Mouse (Mus musculus): ENCODE data around the gene Lgmn. TPM values are rescaled to one million over a fixed set of nuclear protein-coding genes. Genes with fewer than 3 reads are reported as not detected.

Lgmn gene
- polyA plus RNA-seq, 1 experiment from 2014 or later: 112 TPM

DNA sequence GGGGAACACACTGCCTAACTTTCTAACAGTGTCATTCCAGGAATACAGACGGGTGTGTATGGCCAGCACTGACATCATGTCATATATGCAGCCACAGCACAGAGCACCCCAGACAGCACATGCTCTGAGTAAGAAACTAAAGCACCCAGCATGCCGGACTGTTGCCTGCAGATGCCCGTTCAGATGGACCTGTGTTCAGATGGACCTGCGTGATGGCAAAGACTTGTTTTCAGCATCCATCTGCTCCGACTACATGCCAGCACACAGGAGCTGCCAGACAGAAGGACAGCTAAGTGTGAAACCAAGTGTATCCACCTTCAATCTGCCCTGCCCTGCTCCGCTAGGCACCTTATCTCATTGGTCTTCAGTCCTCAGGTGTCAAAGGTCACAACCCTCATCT lies 24.9 kb downstream of the Lgmn start:
- DNase-seq (ENCODE audit: low spot score) (no peak), ATAC-seq (ENCODE audit: low FRiP score) (no peak)
- no peak overlapping the region for H3K9ac ChIP-seq
- no peaks in the 10 kb centered on the region for H3K9me3 ChIP-seq (ENCODE audit: control insufficient read depth, low read length)
- no peaks in the 10 kb centered on the region for H3K27me3 ChIP-seq (ENCODE audit: control insufficient read depth, insufficient read depth, low read length)
- H3K4me3 ChIP-seq (replicated peaks; ENCODE audit: low read length): no peak overlapping the region
- no peak overlapping the region for H3K27ac ChIP-seq
- peaks cover 3% of the 10 kb centered on the region; the same call in 1 of the 2 replicates for H3K4me1 ChIP-seq (replicated peaks; ENCODE audit: control insufficient read depth, insufficient read depth, low read length)
- H3K4me2 ChIP-seq (replicated peaks): no peak overlapping the region
- no peaks in the 10 kb centered on the region; the same call in 1 of the 2 replicates for H3K36me3 ChIP-seq (replicated peaks; ENCODE audit: control insufficient read depth, insufficient read depth)
- WGBS: 92% methylated on average over 6 of the region's 6 CpGs

DNA sequence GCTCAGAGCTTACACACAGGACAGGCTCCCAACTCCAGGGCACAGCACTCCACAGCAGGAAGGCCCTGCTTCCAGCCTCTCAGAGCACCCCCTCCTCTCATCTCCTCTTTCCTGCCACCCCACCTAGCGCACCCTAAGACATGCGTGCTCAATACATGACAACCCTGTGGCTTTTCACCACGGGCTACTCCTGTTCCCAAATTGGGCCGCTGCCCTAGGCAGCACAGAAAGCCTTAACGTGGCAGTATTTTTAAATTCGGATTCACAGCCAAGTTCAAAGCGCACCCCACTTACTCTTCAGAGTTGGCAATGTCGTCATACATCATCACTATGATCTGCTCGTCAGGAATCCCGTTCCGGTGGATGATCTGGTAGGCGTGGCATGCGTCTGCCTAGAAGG lies 26.4 kb downstream of the Lgmn start:
- H3K9ac ChIP-seq: no peak overlapping the region
- H3K36me3 ChIP-seq (replicated peaks; ENCODE audit: control insufficient read depth, insufficient read depth): no peaks in the 10 kb centered on the region; the same call in 1 of the 2 replicates
- DNase-seq (ENCODE audit: low spot score): no peak
- no peak overlapping the region for H3K4me3 ChIP-seq (replicated peaks; ENCODE audit: low read length)
- H3K27ac ChIP-seq: no peak overlapping the region
- ATAC-seq (ENCODE audit: low FRiP score): no peak
- no peak overlapping the region for H3K4me2 ChIP-seq (replicated peaks)
- WGBS: 90% methylated on average over 13 of the region's 13 CpGs
- H3K27me3 ChIP-seq (ENCODE audit: control insufficient read depth, insufficient read depth, low read length): no peaks in the 10 kb centered on the region
- H3K4me1 ChIP-seq (replicated peaks; ENCODE audit: control insufficient read depth, insufficient read depth, low read length): no peaks in the 10 kb centered on the region
- H3K9me3 ChIP-seq (ENCODE audit: control insufficient read depth, low read length): no peaks in the 10 kb centered on the region

DNA sequence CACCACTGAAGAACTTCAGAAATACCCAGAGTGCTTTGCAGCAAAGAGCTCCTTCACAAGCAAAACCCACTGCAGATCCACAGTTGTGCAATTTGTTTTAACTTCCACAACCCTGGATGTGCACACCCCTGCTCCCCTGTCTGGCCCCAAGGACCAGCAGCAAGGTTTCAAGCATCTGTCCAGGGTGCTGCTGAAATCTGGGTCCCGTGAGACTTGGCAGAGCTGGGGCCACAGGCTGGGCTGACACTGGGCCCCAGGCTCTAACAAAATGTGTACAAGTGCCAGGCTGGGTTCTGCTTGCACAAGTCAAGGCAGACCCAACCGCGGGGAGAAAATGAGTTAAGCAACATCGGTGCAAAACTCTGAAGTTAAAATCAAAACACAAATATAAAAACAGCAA lies 41.0 kb downstream of the Lgmn start:
- Histone ChIP-seq H3K9me3 (ENCODE audit: control insufficient read depth, low read length) (no peaks in the 10 kb centered on the region), H3K9ac (no peak overlapping the region), H3K4me3 (replicated peaks; ENCODE audit: low read length) (no peak overlapping the region), H3K27ac (no peak overlapping the region), H3K27me3 (ENCODE audit: control insufficient read depth, insufficient read depth, low read length) (no peaks in the 10 kb centered on the region; the same call in 1 of the 2 replicates), H3K4me2 (replicated peaks) (no peak overlapping the region), H3K4me1 (replicated peaks; ENCODE audit: control insufficient read depth, insufficient read depth, low read length) (peaks cover 9% of the 10 kb centered on the region; the same call in 1 of the 2 replicates), H3K36me3 (replicated peaks; ENCODE audit: control insufficient read depth, insufficient read depth) (peaks cover 73% of the 10 kb centered on the region)
- no peak for ATAC-seq (ENCODE audit: low FRiP score)
- no peak for DNase-seq (ENCODE audit: low spot score)
- 95% methylated on average over 4 of the region's 4 CpGs for WGBS

DNA sequence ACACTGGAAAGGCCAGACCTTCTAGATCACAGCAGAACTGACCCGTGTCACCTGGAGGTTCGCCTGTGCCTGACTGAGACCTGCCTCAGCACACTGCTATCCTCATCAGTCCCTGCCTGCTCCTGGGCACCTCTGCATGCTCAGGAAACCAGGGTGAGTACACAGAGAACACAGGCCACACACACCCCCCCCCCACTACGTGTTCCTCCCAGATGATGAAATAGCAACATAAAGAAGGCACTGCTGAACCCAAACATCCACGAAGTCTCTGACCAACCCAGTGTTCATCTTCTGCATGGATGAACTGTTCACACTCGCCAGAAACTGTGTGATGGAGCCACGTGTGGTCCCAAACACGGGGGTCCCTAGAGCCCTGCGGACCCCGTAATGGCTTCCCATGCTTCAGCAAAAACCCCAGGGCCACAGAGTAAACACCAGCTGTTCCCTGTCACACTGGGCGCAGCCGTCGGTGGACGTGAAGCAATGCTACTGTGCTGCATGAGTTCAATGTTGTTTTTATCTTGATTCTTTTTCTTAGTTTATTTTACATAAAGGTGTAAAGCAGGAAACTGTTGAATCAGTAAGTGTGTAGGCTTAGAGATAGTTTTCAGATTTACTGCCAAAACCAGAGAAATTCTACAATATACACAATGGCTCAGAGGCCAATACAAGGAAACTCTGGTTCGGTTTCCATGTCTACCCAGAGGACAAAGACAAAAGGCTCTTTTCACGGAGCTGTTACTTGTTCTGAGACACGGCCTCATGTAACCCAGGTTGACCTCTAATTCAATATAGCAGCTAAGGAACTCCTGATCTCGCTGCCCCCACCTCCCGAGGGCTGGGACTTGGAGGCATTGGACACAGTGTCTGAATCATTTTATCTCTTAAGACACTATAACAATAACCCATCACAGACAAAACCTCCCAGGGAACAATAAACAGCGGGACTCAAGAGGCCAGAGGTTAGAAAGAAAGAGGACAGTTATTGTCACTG lies 43.3 kb downstream of the Lgmn start:
- Histone ChIP-seq H3K4me2 (replicated peaks) (no peak overlapping the region), H3K9me3 (ENCODE audit: control insufficient read depth, low read length) (no peaks in the 10 kb centered on the region), H3K27ac (no peak overlapping the region), H3K27me3 (ENCODE audit: control insufficient read depth, insufficient read depth, low read length) (no peaks in the 10 kb centered on the region; the same call in 1 of the 2 replicates), H3K4me1 (replicated peaks; ENCODE audit: control insufficient read depth, insufficient read depth, low read length) (peaks cover 9% of the 10 kb centered on the region; the same call in 1 of the 2 replicates), H3K9ac (no peak overlapping the region), H3K4me3 (replicated peaks; ENCODE audit: low read length) (no peak overlapping the region), H3K36me3 (replicated peaks; ENCODE audit: control insufficient read depth, insufficient read depth) (peaks cover 50% of the 10 kb centered on the region)
- ATAC-seq (ENCODE audit: low FRiP score) (peak; percentile 24; the same call in 1 of the 2 replicates), DNase-seq (ENCODE audit: low spot score) (no peak)
- WGBS: 16% methylated on average over 19 of the region's 19 CpGs

DNA sequence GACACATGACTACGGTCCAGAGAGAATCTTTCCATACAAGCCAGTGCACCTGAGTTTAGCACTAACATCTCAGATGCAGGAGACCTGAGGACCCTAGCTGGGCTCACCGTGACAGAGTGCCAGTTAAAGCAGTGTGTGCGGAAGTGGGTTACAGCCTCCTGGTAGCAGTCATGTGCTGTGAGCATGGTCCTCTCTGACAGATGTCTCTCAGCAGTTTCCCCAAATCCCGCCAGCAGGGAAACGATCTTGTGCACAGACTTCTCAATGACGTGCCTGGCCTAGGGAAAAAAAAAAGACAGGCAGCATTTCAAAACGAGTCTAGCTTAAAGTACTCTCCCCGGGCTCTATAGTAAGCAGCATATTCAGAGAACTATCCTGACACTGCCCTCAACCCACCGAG lies 44.1 kb downstream of the Lgmn start:
- Histone ChIP-seq H3K4me3 (replicated peaks; ENCODE audit: low read length) (no peak overlapping the region), H3K27ac (no peak overlapping the region), H3K4me2 (replicated peaks) (no peak overlapping the region), H3K27me3 (ENCODE audit: control insufficient read depth, insufficient read depth, low read length) (no peaks in the 10 kb centered on the region; the same call in 1 of the 2 replicates), H3K9ac (no peak overlapping the region), H3K9me3 (ENCODE audit: control insufficient read depth, low read length) (no peaks in the 10 kb centered on the region), H3K4me1 (replicated peaks; ENCODE audit: control insufficient read depth, insufficient read depth, low read length) (peaks cover 9% of the 10 kb centered on the region; the same call in 1 of the 2 replicates), H3K36me3 (replicated peaks; ENCODE audit: control insufficient read depth, insufficient read depth) (peaks cover 43% of the 10 kb centered on the region)
- DNase-seq (ENCODE audit: low spot score) (no peak), ATAC-seq (ENCODE audit: low FRiP score) (no peak)
- 61% methylated on average over 9 of the region's 9 CpGs for WGBS

DNA sequence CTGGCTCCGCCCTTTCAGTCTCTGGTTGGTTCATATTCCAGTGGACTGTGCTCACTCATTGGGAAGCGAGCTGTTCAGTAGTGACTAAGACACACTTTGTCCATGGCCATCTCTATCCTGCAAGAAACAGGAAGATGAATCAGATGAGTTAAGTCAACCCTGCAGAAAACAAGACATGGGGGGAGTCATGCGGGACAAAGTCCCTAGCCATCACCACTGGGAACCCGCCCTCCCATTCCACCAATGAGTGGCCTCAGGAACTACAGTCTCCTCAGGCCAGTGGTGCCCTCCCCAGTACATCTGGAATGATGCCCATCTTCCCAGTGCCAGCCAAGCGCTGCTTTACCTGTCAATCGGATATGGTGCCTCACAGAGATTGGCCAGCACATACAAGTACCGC lies 45.1 kb downstream of the Lgmn start:
- Histone ChIP-seq H3K9ac (no peak overlapping the region), H3K4me2 (replicated peaks) (no peak overlapping the region), H3K36me3 (replicated peaks; ENCODE audit: control insufficient read depth, insufficient read depth) (peaks cover 38% of the 10 kb centered on the region), H3K4me1 (replicated peaks; ENCODE audit: control insufficient read depth, insufficient read depth, low read length) (peaks cover 9% of the 10 kb centered on the region; the same call in 1 of the 2 replicates), H3K4me3 (replicated peaks; ENCODE audit: low read length) (no peak overlapping the region), H3K27me3 (ENCODE audit: control insufficient read depth, insufficient read depth, low read length) (peaks cover 2% of the 10 kb centered on the region; the same call in 1 of the 2 replicates), H3K27ac (no peak overlapping the region), H3K9me3 (ENCODE audit: control insufficient read depth, low read length) (no peaks in the 10 kb centered on the region)
- WGBS: 93% methylated on average over 7 of the region's 7 CpGs
- no peak for DNase-seq (ENCODE audit: low spot score)
- ATAC-seq (ENCODE audit: low FRiP score): no peak

DNA sequence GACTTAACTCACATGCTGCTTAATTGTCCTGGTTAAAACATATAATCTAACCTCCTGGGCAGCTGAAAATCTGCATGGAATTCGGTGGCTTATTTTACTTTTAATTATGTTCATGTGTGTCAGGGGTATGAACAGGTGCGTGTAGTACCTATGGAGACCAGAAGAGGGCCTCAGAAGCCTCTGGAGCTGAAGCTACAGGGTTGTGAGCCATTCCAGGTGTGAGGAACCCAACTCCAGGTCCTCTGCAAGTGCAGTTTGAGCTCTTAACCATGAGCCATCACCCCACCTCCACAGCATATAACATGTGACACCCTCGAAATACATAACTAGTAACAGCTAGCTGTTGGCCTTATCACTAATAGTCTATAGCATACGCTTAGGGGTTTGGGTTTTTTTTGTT lies 47.6 kb downstream of the Lgmn start:
- H3K4me3 ChIP-seq (replicated peaks; ENCODE audit: low read length): no peak overlapping the region
- WGBS: 68% methylated on average over 4 of the region's 4 CpGs
- ATAC-seq (ENCODE audit: low FRiP score): no peak
- no peak overlapping the region for H3K9ac ChIP-seq
- peaks cover 18% of the 10 kb centered on the region for H3K36me3 ChIP-seq (replicated peaks; ENCODE audit: control insufficient read depth, insufficient read depth)
- H3K9me3 ChIP-seq (ENCODE audit: control insufficient read depth, low read length): no peaks in the 10 kb centered on the region
- no peak overlapping the region for H3K27ac ChIP-seq
- H3K4me1 ChIP-seq (replicated peaks; ENCODE audit: control insufficient read depth, insufficient read depth, low read length): peaks cover 9% of the 10 kb centered on the region; the same call in 1 of the 2 replicates
- H3K27me3 ChIP-seq (ENCODE audit: control insufficient read depth, insufficient read depth, low read length): 0 out of 2 replicates have a peak, but pooled peaks cover 5% of the 10 kb centered on the region
- no peak overlapping the region for H3K4me2 ChIP-seq (replicated peaks)
- peak; percentile 31 for DNase-seq (ENCODE audit: low spot score)

DNA sequence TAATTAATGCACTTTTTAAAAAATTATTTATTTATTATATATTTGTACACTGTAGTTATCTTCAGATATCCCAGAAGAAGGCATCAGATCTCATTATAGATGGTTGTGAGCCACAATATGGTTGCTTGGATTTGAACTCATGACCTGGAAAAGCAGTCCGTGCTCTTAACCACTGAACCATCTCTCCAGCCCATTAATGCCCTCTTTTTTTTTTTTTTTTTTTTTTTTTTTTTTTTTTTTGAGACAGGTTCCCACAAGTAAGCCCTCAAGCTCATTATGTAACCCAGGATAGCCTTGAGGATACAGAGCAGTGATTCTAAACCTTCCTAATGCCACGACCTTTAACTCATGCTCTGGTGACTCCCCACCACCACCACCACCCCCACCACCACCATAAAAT lies 48.5 kb downstream of the Lgmn start:
- 0 out of 2 replicates have a peak, but pooled peaks cover 5% of the 10 kb centered on the region for H3K27me3 ChIP-seq (ENCODE audit: control insufficient read depth, insufficient read depth, low read length)
- H3K4me2 ChIP-seq (replicated peaks): no peak overlapping the region
- H3K4me3 ChIP-seq (replicated peaks; ENCODE audit: low read length): no peak overlapping the region
- DNase-seq (ENCODE audit: low spot score) (no peak), ATAC-seq (ENCODE audit: low FRiP score) (no peak)
- H3K4me1 ChIP-seq (replicated peaks; ENCODE audit: control insufficient read depth, insufficient read depth, low read length): 0 out of 2 replicates have a peak, but pooled peaks cover 2% of the 10 kb centered on the region
- no peaks in the 10 kb centered on the region for H3K9me3 ChIP-seq (ENCODE audit: control insufficient read depth, low read length)
- H3K9ac ChIP-seq: no peak overlapping the region
- H3K27ac ChIP-seq: no peak overlapping the region
- WGBS: 79% methylated on average over 2 of the region's 2 CpGs
- H3K36me3 ChIP-seq (replicated peaks; ENCODE audit: control insufficient read depth, insufficient read depth): peaks cover 18% of the 10 kb centered on the region

DNA sequence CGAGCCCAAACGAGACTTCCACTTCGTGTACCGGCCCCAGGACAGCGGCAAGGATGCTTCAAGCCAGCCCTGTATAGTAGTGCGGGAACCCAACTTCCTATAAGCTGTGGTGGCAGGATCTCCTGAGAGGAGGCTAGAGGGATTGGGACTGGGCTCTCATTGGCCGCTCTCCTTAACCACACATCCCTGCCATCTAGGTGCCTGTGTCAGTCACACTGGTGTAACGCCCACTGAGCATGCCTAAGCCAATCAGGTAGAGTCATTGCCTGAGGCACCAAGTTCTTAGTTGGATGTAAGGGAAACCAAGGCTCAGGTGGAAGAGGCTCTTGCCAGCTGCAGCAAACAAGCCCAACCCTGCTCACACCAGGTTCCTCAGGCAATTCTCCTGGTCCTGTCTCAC lies 49.6 kb downstream of the Lgmn start:
- no peak overlapping the region for H3K27ac ChIP-seq
- ATAC-seq (ENCODE audit: low FRiP score) (no peak), DNase-seq (ENCODE audit: low spot score) (no peak)
- H3K4me1 ChIP-seq (replicated peaks; ENCODE audit: control insufficient read depth, insufficient read depth, low read length): no peaks in the 10 kb centered on the region
- no peak overlapping the region for H3K9ac ChIP-seq
- H3K4me2 ChIP-seq (replicated peaks): no peak overlapping the region
- no peaks in the 10 kb centered on the region for H3K9me3 ChIP-seq (ENCODE audit: control insufficient read depth, low read length)
- no peak overlapping the region for H3K4me3 ChIP-seq (replicated peaks; ENCODE audit: low read length)
- WGBS: 39% methylated on average over 8 of the region's 8 CpGs
- H3K27me3 ChIP-seq (ENCODE audit: control insufficient read depth, insufficient read depth, low read length): 0 out of 2 replicates have a peak, but pooled peaks cover 5% of the 10 kb centered on the region
- peaks cover 12% of the 10 kb centered on the region for H3K36me3 ChIP-seq (replicated peaks; ENCODE audit: control insufficient read depth, insufficient read depth)
